Mouse (Mus musculus): ENCODE results near the gene Tulp4.
"Not testable (repeated sequence)": the region's sequence is repeated elsewhere in the genome, so short reads cannot be mapped to it uniquely, and the experiment has no call there.

The Tulp4 gene

GRCm38 (mm10) chr17:6279772-6280171 lies 173.5 kb downstream of the Tulp4 start:
- DNase-seq (ENCODE audit: low spot score), result not testable (repeated sequence)

GRCm38 (mm10) chr17:6280513-6280912 lies 174.3 kb downstream of the Tulp4 start:
- not testable (repeated sequence) for DNase-seq (ENCODE audit: low spot score)

- DNase-seq (ENCODE audit: low spot score), result not testable (repeated sequence)
Measured at GRCm38 (mm10) chr17:6283137-6283536, 176.9 kb downstream of the Tulp4 start.

- DNase-seq (ENCODE audit: low spot score), result not testable (repeated sequence)
Measured at GRCm38 (mm10) chr17:6286169-6286568, 179.9 kb downstream of the Tulp4 start.

GRCm38 (mm10) chr17:6289045-6289444 lies 182.8 kb downstream of the Tulp4 start:
- not testable (repeated sequence) for DNase-seq (ENCODE audit: low spot score)

GRCm38 (mm10) chr17:6293882-6294281 lies 187.6 kb downstream of the Tulp4 start:
- not testable (repeated sequence) for DNase-seq (ENCODE audit: low spot score)

GRCm38 (mm10) chr17:6297060-6297795 lies 191.0 kb downstream of the Tulp4 start:
- not testable (repeated sequence) for DNase-seq (ENCODE audit: low spot score)

GRCm38 (mm10) chr17:6300190-6300863 lies 194.1 kb downstream of the Tulp4 start:
- not testable (repeated sequence) for DNase-seq (ENCODE audit: low spot score)
